Mouse (Mus musculus) hindbrain, embryonic 11.5 days (tissue): ENCODE results near the gene Tekt4. TPM values are rescaled to one million over a fixed set of nuclear protein-coding genes. Genes with fewer than 3 reads are reported as not detected.
A peak's percentile ranks its signal among the peaks of the same experiment; 100 is the strongest.

Experiments used
- ATAC-seq: fragments of 200-750 bp; cut with Nextera tagmentation; 2 replicates; pipeline ENCODE4 v1.8.0; 2017; ENCODE audit warnings: mild to moderate bottlenecking, moderate TSS enrichment, moderate library complexity; ENCODE audit not compliant: low FRiP score
- DNase-seq: peaks from one replicate; pipeline ENCODE4 v3.0.0-alpha.2; 2015; ENCODE audit warnings: low spot score
- H3K27ac ChIP-seq: fragments of 300-500 bp; sonication (generic); 2 replicates; pipeline ENCODE4 v1.5.1; 2014; ENCODE audit warnings: mild to moderate bottlenecking, low read depth, low read length
- H3K27me3 ChIP-seq: fragments of 300-500 bp; sonication (generic); 2 replicates; pipeline ENCODE4 v1.6.1; 2014; ENCODE audit warnings: mild to moderate bottlenecking, low read length, moderate library complexity, mixed read lengths; ENCODE audit not compliant: control insufficient read depth, insufficient read depth
- H3K36me3 ChIP-seq: fragments of 300-500 bp; sonication (generic); 2 replicates; pipeline ENCODE4 v1.6.1; 2014; ENCODE audit warnings: mild to moderate bottlenecking, low read length, moderate library complexity, mixed read lengths; ENCODE audit not compliant: control insufficient read depth, insufficient read depth
- H3K4me1 ChIP-seq: fragments of 300-500 bp; sonication (generic); replicated peaks from 2 replicates; pipeline ENCODE4 v1.6.1; 2014; ENCODE audit warnings: low read length, mixed read lengths; ENCODE audit not compliant: control insufficient read depth, insufficient read depth
- H3K4me2 ChIP-seq: fragments of 300-500 bp; sonication (generic); replicated peaks from 2 replicates; pipeline ENCODE4 v1.6.1; 2014; ENCODE audit warnings: mild to moderate bottlenecking, low read depth, low read length
- H3K4me3 ChIP-seq: fragments of 300-500 bp; sonication (generic); 2 replicates; pipeline ENCODE4 v1.5.1; 2014; ENCODE audit warnings: low read depth, low read length
- H3K9ac ChIP-seq: fragments of 300-500 bp; sonication (generic); 2 replicates; pipeline ENCODE4 v1.6.1; 2014; ENCODE audit warnings: low read depth, low read length
- H3K9me3 ChIP-seq: fragments of 300-500 bp; sonication (generic); 2 replicates; pipeline ENCODE4 v1.6.1; 2016; ENCODE audit warnings: low read length; ENCODE audit not compliant: control insufficient read depth
- WGBS: fragments of 180-500 bp; shearing (Covaris S2); extraction: QIAGEN DNeasy Blood & Tissue Kit; methylation state at CpG from one replicate; pipeline ENCODE4 v1.1.7; 2014; 5-methylcytosine and 5-hydroxymethylcytosine counted together
- polyA plus RNA-seq: library from polyadenylated mRNA; unstranded; fragments of >200 nt; fragmentation: Nextera tagmentation; extraction: Ambion mirVana; gene quantifications from 2 replicates; pipeline ENCODE4 v1.2.1, GENCODE M21; 2014

The Tekt4 gene
- polyA plus RNA-seq, 1 experiment from 2014 or later, result 1.3 TPM

DNA sequence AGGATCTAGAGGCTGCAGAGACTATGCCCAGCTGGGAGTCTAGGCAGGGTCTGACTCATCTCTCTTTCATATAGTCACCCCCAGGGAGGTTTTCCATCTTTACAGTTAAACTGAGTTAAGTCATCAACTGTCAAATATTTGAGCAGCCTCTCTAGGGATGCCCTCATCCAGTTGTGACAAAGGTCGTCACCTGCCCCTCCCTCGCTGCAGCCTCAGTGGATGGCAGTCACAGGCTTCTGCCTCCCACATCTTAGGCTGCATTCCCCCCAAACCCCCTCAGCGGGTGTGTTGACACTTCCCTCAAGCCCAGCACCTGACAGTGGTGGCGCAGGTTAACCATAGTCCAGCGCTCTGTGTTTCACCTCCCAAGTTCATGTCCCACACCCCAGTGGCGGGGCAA lies 13.0 kb upstream of the Tekt4 start:
- Histone ChIP-seq H3K9me3 (no peaks in the 10 kb centered on the region), H3K9ac (no peak overlapping the region), H3K36me3 (no peaks in the 10 kb centered on the region), H3K4me3 (no peak overlapping the region), H3K27ac (no peak overlapping the region), H3K27me3 (no peaks in the 10 kb centered on the region), H3K4me2 (no peak overlapping the region), H3K4me1 (no peaks in the 10 kb centered on the region)
- WGBS, result 78% methylated on average over 6 of the region's 6 CpGs
- ATAC-seq (no peak), DNase-seq (no peak)

DNA sequence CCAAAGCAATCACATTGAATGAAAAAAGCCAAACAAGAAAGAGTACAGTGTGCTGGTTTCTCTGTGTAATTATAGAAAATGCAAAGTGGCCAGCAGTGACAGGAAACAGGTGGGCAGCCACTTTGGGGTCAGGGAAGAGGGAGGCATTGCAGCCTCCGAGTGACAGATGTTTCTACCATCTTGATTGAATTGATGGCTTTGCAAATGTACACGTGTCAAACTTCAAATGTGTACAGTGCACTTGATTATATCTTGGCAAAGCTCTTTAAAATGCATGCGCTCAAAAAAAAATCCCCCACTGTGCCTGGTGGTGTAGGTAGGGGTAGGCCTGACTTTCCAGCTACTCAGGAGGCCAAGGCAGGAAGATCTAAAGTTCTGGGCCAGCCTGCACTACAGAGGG lies 11.5 kb upstream of the Tekt4 start:
- H3K27me3 ChIP-seq, result no peaks in the 10 kb centered on the region
- no peaks in the 10 kb centered on the region for H3K9me3 ChIP-seq
- no peaks in the 10 kb centered on the region for H3K36me3 ChIP-seq
- DNase-seq (no peak), ATAC-seq (no peak)
- H3K27ac ChIP-seq, result no peak overlapping the region
- H3K4me3 ChIP-seq, result no peak overlapping the region
- WGBS, result 79% methylated on average over 3 of the region's 3 CpGs
- H3K9ac ChIP-seq, result no peak overlapping the region
- no peak overlapping the region for H3K4me2 ChIP-seq
- H3K4me1 ChIP-seq, result no peaks in the 10 kb centered on the region

DNA sequence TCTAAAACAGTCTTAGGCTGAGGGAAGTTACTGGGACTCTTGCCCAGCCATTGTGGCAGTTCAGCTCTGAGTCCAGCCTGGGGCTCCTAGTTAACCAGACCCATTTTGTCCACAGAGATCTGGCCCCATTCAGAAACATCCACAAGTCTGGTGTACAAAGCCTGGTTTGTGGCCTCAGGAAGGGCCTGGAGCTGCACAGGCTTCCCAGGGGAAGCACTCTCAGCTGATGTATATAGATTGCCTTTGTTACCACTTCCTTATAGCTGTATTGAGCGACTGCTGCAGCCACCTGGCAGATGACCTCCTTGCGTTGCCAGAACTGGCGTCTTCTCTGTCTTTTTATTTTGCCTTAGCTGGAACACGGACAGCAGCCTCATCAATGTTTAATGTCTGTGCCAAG lies 9.3 kb upstream of the Tekt4 start:
- 63% methylated on average over 4 of the region's 4 CpGs for WGBS
- no peak for ATAC-seq
- DNase-seq, result peak; percentile 30
- no peak overlapping the region for H3K9ac ChIP-seq
- H3K36me3 ChIP-seq, result no peaks in the 10 kb centered on the region
- H3K4me2 ChIP-seq, result no peak overlapping the region
- H3K4me3 ChIP-seq, result no peak overlapping the region
- no peaks in the 10 kb centered on the region for H3K27me3 ChIP-seq
- no peaks in the 10 kb centered on the region for H3K9me3 ChIP-seq
- H3K27ac ChIP-seq, result no peak overlapping the region
- no peaks in the 10 kb centered on the region for H3K4me1 ChIP-seq

DNA sequence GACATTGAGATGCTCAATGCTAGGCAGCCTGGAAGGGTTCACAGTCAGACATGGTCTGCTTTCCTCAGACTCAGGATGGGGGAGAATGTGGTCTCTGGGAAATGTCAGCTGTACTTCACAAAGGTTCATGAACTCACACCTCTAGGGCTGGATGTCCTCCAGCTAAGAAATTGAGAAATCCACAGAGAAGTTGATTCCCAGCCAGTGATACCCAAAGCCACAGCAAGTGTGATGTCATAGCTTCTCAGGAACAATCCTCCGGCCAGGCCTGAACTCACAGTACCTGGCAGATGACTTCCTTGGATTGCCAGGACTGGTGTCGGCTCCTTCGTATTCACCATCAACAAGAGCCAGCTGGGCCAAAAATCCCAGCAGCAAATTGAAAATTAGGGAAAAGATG lies 8.6 kb upstream of the Tekt4 start:
- Histone ChIP-seq H3K4me1 (no peaks in the 10 kb centered on the region), H3K27me3 (no peaks in the 10 kb centered on the region), H3K9me3 (no peaks in the 10 kb centered on the region), H3K9ac (no peak overlapping the region), H3K4me2 (no peak overlapping the region), H3K27ac (no peak overlapping the region), H3K36me3 (no peaks in the 10 kb centered on the region), H3K4me3 (no peak overlapping the region)
- ATAC-seq, result no peak
- no peak for DNase-seq
- WGBS, result 84% methylated on average over 3 of the region's 3 CpGs

DNA sequence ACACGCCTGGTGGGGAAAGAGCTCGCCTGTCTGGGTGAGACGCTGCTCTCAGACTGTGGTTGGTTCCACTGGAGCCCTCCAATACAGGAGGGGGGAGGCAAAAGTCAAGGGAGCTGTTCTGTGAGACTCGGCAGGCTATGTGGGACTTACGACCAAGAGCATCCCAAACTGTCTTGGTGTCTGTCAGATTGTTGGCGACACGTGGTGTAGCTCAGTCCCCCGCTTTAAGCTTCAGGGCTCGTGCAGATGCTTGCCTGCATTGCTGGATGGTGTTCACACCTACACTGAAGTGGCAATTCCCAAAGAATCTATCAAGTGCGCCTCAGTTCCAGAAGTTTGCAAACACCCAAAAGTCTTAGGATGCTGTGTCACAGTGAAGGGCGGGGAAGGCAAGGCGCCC lies 6.5 kb upstream of the Tekt4 start:
- DNase-seq, result no peak
- Histone ChIP-seq H3K4me3 (no peak overlapping the region), H3K4me1 (no peaks in the 10 kb centered on the region), H3K4me2 (no peak overlapping the region), H3K36me3 (no peaks in the 10 kb centered on the region), H3K9ac (no peak overlapping the region), H3K27me3 (no peaks in the 10 kb centered on the region), H3K9me3 (no peaks in the 10 kb centered on the region), H3K27ac (no peak overlapping the region)
- ATAC-seq, result no peak
- WGBS, result 91% methylated on average over 12 of the region's 12 CpGs

DNA sequence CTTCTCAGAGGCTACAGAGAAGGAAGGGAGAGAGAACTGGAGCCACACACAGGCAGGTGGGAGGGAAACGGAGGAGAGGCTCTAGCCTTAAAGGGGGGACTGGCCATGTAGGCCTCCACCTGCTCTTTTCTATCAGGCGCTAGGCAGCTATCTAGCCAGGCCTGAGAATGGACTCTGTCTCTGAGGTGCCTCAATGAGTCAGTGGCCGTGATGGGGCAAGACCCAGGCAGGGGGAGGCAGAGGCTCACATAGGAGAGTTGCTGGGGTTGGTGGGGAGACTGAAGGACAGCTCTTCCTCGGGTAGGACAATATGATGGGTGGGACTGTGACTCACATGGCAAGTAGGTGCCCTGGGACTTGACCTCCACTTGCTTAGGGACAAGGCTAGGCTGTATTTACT lies 4.1 kb upstream of the Tekt4 start:
- 50% methylated on average over 4 of the region's 4 CpGs for WGBS
- H3K27me3 ChIP-seq, result no peaks in the 10 kb centered on the region
- no peak overlapping the region for H3K9ac ChIP-seq
- no peaks in the 10 kb centered on the region for H3K4me1 ChIP-seq
- DNase-seq, result no peak
- no peak for ATAC-seq
- H3K9me3 ChIP-seq, result no peaks in the 10 kb centered on the region
- H3K27ac ChIP-seq, result no peak overlapping the region
- H3K4me3 ChIP-seq, result no peak overlapping the region
- no peak overlapping the region for H3K4me2 ChIP-seq
- no peaks in the 10 kb centered on the region for H3K36me3 ChIP-seq

DNA sequence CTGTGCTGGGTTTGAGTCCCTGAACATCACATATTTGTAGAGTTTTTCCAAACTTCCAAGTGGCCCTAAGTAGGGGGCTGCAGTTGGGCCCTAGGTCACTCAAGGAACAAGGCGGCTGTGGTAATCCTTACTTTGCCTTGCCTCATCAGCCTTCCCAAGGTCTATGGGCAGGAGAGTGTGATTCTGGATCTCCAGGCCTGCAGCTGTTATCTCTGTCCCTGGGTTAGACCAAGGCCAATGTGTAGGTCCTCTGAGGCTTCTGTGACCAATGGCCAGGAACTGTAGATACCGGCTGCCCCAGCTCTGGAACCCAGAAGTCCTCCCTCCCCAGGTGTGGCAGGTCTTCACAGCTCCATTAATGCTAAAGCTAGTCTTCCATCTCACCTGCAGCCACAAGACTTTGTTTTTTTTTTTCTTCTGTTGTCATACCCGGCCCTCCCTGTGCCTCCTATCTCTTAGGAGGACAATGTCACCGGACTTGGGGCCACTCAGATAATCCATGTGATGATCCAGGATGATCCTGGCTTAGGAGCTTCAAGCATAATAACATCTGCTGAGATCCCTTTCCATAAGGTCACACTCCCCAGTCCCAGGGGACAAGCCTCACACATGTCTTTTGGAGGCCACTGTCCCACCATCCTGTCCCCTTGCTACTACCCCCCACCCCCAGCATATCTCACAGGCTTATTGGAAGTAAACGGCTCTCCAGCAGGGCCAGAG lies 2.0 kb upstream of the Tekt4 start:
- Histone ChIP-seq H3K4me3 (no peak overlapping the region), H3K27me3 (no peaks in the 10 kb centered on the region), H3K27ac (no peak overlapping the region), H3K4me1 (no peaks in the 10 kb centered on the region), H3K9ac (no peak overlapping the region), H3K36me3 (no peaks in the 10 kb centered on the region), H3K9me3 (no peaks in the 10 kb centered on the region), H3K4me2 (no peak overlapping the region)
- DNase-seq (no peak), ATAC-seq (no peak)
- WGBS, result 83% methylated on average over 5 of the region's 5 CpGs

DNA sequence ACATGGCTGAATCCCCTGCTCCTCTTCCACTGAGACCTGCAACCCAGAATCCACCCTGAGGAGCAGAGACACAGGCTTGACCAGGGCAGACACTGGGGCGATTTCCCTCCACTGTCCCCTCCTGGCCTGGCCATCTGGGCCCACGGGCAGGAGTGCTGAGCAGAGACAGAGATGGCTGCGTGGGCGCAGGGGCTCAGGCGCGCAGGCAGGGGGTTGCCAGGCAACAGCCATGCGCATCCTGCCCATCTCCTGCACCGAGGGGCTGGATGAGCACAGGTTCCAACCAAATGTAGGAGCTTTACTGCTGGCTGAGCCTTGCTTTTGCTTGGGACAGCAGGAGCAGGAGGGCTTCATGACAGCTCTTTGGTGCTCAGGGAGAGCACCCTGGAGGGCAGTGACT lies 2.1 kb downstream of the Tekt4 start:
- H3K36me3 ChIP-seq, result no peaks in the 10 kb centered on the region
- DNase-seq, result no peak
- no peak overlapping the region for H3K9ac ChIP-seq
- H3K4me1 ChIP-seq, result no peaks in the 10 kb centered on the region
- no peak for ATAC-seq
- 50% methylated on average over 8 of the region's 8 CpGs for WGBS
- H3K27me3 ChIP-seq, result no peaks in the 10 kb centered on the region
- no peak overlapping the region for H3K4me2 ChIP-seq
- no peak overlapping the region for H3K27ac ChIP-seq
- H3K4me3 ChIP-seq, result no peak overlapping the region
- no peaks in the 10 kb centered on the region for H3K9me3 ChIP-seq

DNA sequence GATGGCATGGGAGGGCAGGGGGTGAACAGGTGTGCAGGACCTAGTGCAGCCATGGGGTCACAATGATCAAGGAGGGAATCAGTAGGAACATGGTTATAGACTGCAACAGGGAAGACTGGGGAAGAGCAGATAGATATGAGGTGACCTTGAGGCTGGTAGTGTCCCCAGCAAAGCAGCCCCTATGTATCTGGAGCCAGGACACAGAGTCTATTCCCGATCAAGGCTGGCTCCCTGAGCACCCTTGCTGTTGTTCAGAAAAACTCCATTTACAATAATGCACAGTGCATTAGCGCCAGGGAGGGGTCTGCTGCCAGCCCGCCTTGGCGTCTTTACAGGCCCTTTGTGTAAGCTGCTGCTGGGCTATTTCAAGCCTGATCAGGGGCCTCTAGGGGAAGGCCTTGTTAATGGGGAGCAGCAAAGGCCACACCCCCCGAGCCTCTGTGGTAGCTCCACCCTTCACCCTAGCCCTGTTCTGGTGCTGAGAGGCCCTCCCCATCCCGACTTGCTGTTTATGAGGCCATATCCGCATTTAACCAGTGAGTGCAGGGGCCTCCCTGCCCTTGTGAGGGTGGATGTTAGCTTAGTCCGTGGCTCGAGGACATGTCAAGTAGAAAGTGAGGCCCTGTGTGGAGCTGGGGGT lies 7.9 kb downstream of the Tekt4 start:
- no peak overlapping the region for H3K4me3 ChIP-seq
- no peaks in the 10 kb centered on the region for H3K9me3 ChIP-seq
- WGBS, result 29% methylated on average over 9 of the region's 9 CpGs
- no peaks in the 10 kb centered on the region for H3K27me3 ChIP-seq
- H3K36me3 ChIP-seq, result no peaks in the 10 kb centered on the region
- H3K4me1 ChIP-seq, result peaks cover 7% of the 10 kb centered on the region
- H3K9ac ChIP-seq, result peak overlapping the region; percentile 3; the same call in 1 of the 2 replicates
- ATAC-seq, result peak; percentile 33; the same call in 1 of the 2 replicates
- DNase-seq, result peak; percentile 38
- no peak overlapping the region for H3K4me2 ChIP-seq
- no peak overlapping the region for H3K27ac ChIP-seq
